23 mouse cellular contexts compared by ENCODE assay signal in the genomic region with DNA sequence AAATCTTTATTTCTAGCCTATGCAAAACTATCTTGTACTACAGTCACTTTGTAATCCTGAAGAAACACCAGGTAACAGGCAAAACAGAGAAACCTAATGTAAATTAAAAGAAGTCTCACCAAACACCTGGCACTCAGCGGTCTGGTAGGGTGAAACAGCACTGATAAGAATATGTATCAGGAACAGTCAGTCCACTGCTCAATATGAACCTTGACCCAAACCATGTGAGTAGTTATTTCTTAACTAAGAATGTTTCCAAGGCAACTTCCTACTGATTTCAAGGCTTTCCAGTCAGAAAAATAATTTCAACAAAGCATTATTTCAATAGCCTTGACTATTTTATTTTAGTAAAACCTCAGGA. TPM values are rescaled to one million over a fixed set of nuclear protein-coding genes. Genes with fewer than 3 reads are reported as not detected.
DNase-seq lines count a peak whose midpoint lies in the region; ATAC-seq and TF ChIP-seq lines count a peak whose summit lies in the region.
"Had no signal": no experiment of that assay in that cellular context is flagged by ENCODE, and none has a peak within 500 bp of the region (broad histone marks: within the 10 kb centered on the region; RNA-seq: fewer than 3 reads in every experiment).

No protein-coding gene starts in this region.

- no peak for ATAC-seq in kidney, embryonic 14.5 days (ENCODE audit: low FRiP score, low TSS enrichment)
- peak; percentile 84 for ATAC-seq in liver, postnatal 0 days
- ATAC-seq in megakaryocyte, adult 5-6 weeks (ENCODE audit: poor library complexity, severe bottlenecking), result no peak
- ATAC-seq in neural tube, embryonic 15.5 days (ENCODE audit: low FRiP score), result no peak
- ATAC-seq: hindbrain, embryonic 16.5 days; midbrain, embryonic 16.5 days had no signal

- no peak overlapping the region for H3K27ac ChIP-seq in kidney, embryonic 14.5 days (ENCODE audit: low read depth, low read length)
- 0 out of 2 replicates have a peak overlapping the region, but pooled peaks have one; percentile 2 for H3K27ac ChIP-seq in liver, postnatal 0 days (ENCODE audit: low read depth)
- H3K27ac ChIP-seq in neural tube, embryonic 15.5 days (replicated peaks), result no peak overlapping the region
- H3K27ac ChIP-seq: embryonic facial prominence, embryonic 15.5 days; forebrain, embryonic 12.5 days; layer of hippocampus, adult 2 months; limb, embryonic 10.5 days; macrophage had no signal

- TF ChIP-seq CTCF in liver, postnatal 0 days (IDR thresholded peaks at IDR 0.05; ENCODE audit: low read depth), result no peak

- H3K4me2 ChIP-seq in kidney, embryonic 14.5 days (replicated peaks; ENCODE audit: low read depth, low read length), result no peak overlapping the region
- H3K4me2 ChIP-seq in liver, postnatal 0 days (ENCODE audit: low read depth, low read length), result peak overlapping the region; percentile 24; the same call in 1 of the 2 replicates
- no peak overlapping the region for H3K4me2 ChIP-seq in neural tube, embryonic 15.5 days
- H3K4me2 ChIP-seq: embryonic facial prominence, embryonic 15.5 days; forebrain, embryonic 12.5 days; heart, embryonic 11.5 days; lung, embryonic 14.5 days had no signal

- WGBS in kidney, embryonic 14.5 days, result 83% methylated on average over 1 of the region's 1 CpGs
- 27% methylated on average over 1 of the region's 1 CpGs for WGBS in liver, postnatal 0 days (ENCODE audit: insufficient replicate concordance)
- 91% methylated on average over 1 of the region's 1 CpGs for WGBS in neural tube, embryonic 15.5 days

- H3K9me3 ChIP-seq in kidney, embryonic 14.5 days (ENCODE audit: control insufficient read depth, low read length), result no peaks in the 10 kb centered on the region
- no peaks in the 10 kb centered on the region for H3K9me3 ChIP-seq in liver, postnatal 0 days (ENCODE audit: low read length)
- no peaks in the 10 kb centered on the region for H3K9me3 ChIP-seq in neural tube, embryonic 15.5 days (replicated peaks)
- H3K9me3 ChIP-seq: embryonic facial prominence, embryonic 15.5 days; forebrain, embryonic 12.5 days; limb, embryonic 10.5 days had no signal

- no peak overlapping the region for H3K9ac ChIP-seq in kidney, embryonic 14.5 days (ENCODE audit: low read depth, low read length)
- no peak overlapping the region for H3K9ac ChIP-seq in liver, postnatal 0 days (replicated peaks)
- no peak overlapping the region for H3K9ac ChIP-seq in neural tube, embryonic 15.5 days (replicated peaks)
- H3K9ac ChIP-seq: embryonic facial prominence, embryonic 15.5 days; forebrain, embryonic 12.5 days; lung, embryonic 14.5 days had no signal

- peak; percentile 72 for DNase-seq in kidney, adult 9 months
- peak; percentile 41 for DNase-seq in liver
- DNase-seq in liver, postnatal 0 days, result no peak
- no peak for DNase-seq in urinary bladder, adult 18-20 months (ENCODE audit: low spot score in 2 of 2)
- DNase-seq in gastrocnemius, postnatal 10 days, result no peak
- DNase-seq: adrenal gland, postnatal 14 days; cerebellum, adult 9-11 months; embryo, embryonic 11 days; gastrocnemius, postnatal 36 days; kidney, postnatal 10 days; lung, embryonic 14.5 days; thymus, postnatal 36 days had no signal

- peak; percentile 85 for TF ChIP-seq EP300 in liver, postnatal 0 days (IDR thresholded peaks at IDR 0.05; ENCODE audit: low read depth)

- H3K36me3 ChIP-seq in kidney, embryonic 14.5 days (ENCODE audit: control insufficient read depth, insufficient read depth, low read length), result no peaks in the 10 kb centered on the region
- no peaks in the 10 kb centered on the region; the same call in 1 of the 2 replicates for H3K36me3 ChIP-seq in liver, postnatal 0 days (replicated peaks; ENCODE audit: insufficient read depth, low read length)
- H3K36me3 ChIP-seq in neural tube, embryonic 15.5 days, result no peaks in the 10 kb centered on the region
- H3K36me3 ChIP-seq: embryonic facial prominence, embryonic 15.5 days had no signal

- no peak overlapping the region for H3K4me3 ChIP-seq in kidney, embryonic 14.5 days (ENCODE audit: low read length)
- H3K4me3 ChIP-seq in liver, postnatal 0 days (ENCODE audit: low read depth, low read length), result no peak overlapping the region
- H3K4me3 ChIP-seq in neural tube, embryonic 15.5 days (replicated peaks), result no peak overlapping the region
- H3K4me3 ChIP-seq: embryonic facial prominence, embryonic 15.5 days; forebrain, embryonic 12.5 days; layer of hippocampus, adult 2 months; limb, embryonic 10.5 days had no signal

- H3K27me3 ChIP-seq in kidney, embryonic 14.5 days (ENCODE audit: control insufficient read depth, insufficient read depth, low read length), result no peaks in the 10 kb centered on the region
- H3K27me3 ChIP-seq in liver, postnatal 0 days (ENCODE audit: insufficient read depth, low read length), result no peaks in the 10 kb centered on the region
- no peaks in the 10 kb centered on the region for H3K27me3 ChIP-seq in neural tube, embryonic 15.5 days (replicated peaks)
- H3K27me3 ChIP-seq: embryonic facial prominence, embryonic 15.5 days; forebrain, embryonic 12.5 days had no signal

- 0 out of 2 replicates have a peak, but pooled peaks cover 3% of the 10 kb centered on the region for H3K4me1 ChIP-seq in kidney, embryonic 14.5 days (ENCODE audit: control insufficient read depth, insufficient read depth, low read length)
- peaks cover 18% of the 10 kb centered on the region for H3K4me1 ChIP-seq in liver, postnatal 0 days (ENCODE audit: insufficient read depth)
- H3K4me1 ChIP-seq in neural tube, embryonic 15.5 days, result peaks cover 6% of the 10 kb centered on the region
- H3K4me1 ChIP-seq: embryonic facial prominence, embryonic 15.5 days; limb, embryonic 10.5 days had no signal

RNA-seq across cellular contexts. Expression of a gene that starts 17.1 kb away (rescaled TPM):
- 51.7 and 83.6 TPM in 2 replicates for polyA plus RNA-seq in kidney, embryonic 14.5 days (2014; fragmentation: Nextera tagmentation; extraction: Ambion mirVana)
- polyA plus RNA-seq in liver, postnatal 0 days (2015; fragmentation: Nextera tagmentation; extraction: Ambion mirVana), result 19.8 and 21.6 TPM in 2 replicates
- 86.9 and 97.6 TPM in 2 replicates for total RNA-seq in megakaryocyte, adult 5-6 weeks (2015)
- 68.1 and 75.5 TPM in 2 replicates for total RNA-seq in megakaryocyte, adult 5-6 weeks (2017)
- total RNA-seq in gastrocnemius, postnatal 10 days (2021), result 10 to 100 TPM; 23.1 to 29.7 TPM
- 51.2 and 57.0 TPM in 2 replicates for polyA plus RNA-seq in neural tube, embryonic 15.5 days (2015; fragmentation: Nextera tagmentation; extraction: Ambion mirVana)

Comparison
In these comparisons a context has a peak if more than half of its experiments do, and no peak if none do; other contexts are left out.
1. DNase-seq: peak in kidney, adult 9 months (single experiment) and liver (single experiment); none in liver, postnatal 0 days (single experiment), urinary bladder, adult 18-20 months (0 of 2) and gastrocnemius, postnatal 10 days (single experiment).